Mouse (Mus musculus): ENCODE results near the gene Rpl21. TPM values are rescaled to one million over a fixed set of nuclear protein-coding genes. Genes with fewer than 3 reads are reported as not detected.
"Not testable (repeated sequence)": the region's sequence is repeated elsewhere in the genome, so short reads cannot be mapped to it uniquely, and the experiment has no call there.

The Rpl21 gene
- total RNA-seq, 1 experiment: 1,099 TPM

DNA sequence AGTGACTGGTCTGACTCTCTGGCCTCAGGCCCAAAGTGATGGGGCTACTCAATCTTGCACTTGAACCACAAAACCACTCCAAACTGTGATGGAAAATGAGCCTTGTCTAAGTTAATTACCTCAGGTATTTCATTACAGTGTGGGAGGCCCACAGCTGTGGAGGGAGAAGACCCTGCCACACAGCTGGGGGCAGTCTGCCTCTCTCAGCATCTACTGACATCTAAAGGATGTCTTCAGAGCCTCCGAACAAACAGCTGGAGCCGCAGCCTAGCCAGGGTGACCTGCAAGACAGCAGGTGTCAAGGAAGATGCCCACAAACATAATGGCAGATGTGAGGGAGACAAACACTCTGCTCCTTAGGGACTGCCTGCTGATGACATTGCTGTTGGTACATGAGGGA is 43.3 kb downstream of the Rpl21 start:
- no peak overlapping the region for H3K27ac ChIP-seq (ENCODE audit: insufficient read depth, low read depth, low read length, poor library complexity, severe bottlenecking)

DNA sequence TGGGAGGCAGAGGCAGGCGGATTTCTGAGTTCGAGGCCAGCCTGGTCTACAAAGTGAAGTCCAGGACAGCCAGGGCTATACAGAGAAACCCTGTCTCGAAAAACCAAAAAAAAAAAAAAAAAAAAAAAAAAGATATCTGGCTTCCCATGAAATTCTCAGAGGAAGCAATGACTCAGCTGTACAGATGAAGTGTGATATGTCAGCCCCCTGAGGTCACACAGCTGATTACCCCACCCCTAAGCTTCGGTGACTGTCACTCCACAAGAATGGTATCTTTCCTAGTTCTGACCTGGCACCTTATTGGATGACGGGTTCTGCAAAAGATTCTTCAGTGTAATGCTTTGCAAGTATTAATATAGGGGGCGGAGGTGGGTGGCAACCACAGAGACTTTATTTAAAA is 45.2 kb downstream of the Rpl21 start:
- H3K9ac ChIP-seq (ENCODE audit: insufficient read depth, low read depth, low read length, poor library complexity, severe bottlenecking); H3K4me1 ChIP-seq (ENCODE audit: control insufficient read depth in 2 of 2, insufficient read depth in 2 of 2, low read length in 2 of 2, poor library complexity in 1 of 2); DNase-seq (ENCODE audit: low read depth, low spot score); H3K9me3 ChIP-seq (ENCODE audit: control insufficient read depth, insufficient read depth, low read depth, low read length); H3K27ac ChIP-seq (ENCODE audit: insufficient read depth, low read depth, low read length, poor library complexity, severe bottlenecking); H3K4me3 ChIP-seq (ENCODE audit: insufficient read depth in 1 of 2, low read depth in 1 of 2, low read length in 2 of 2, poor library complexity in 1 of 2, severe bottlenecking in 1 of 2); H3K36me3 ChIP-seq (ENCODE audit: control insufficient read depth, insufficient read depth, low read length, poor library complexity, severe bottlenecking); in situ Hi-C loops (cut with MboI; ENCODE audit: low sequenced_read_pairs in 2 of 2, unreplicated experiment in 2 of 2): not testable (repeated sequence)

More for the DNA sequence above, 43.3 kb downstream of the Rpl21 start:
- Histone ChIP-seq H3K9me3 (ENCODE audit: control insufficient read depth, insufficient read depth, low read depth, low read length) (no peaks in the 10 kb centered on the region), H3K36me3 (ENCODE audit: control insufficient read depth, insufficient read depth, low read length, poor library complexity, severe bottlenecking) (no peaks in the 10 kb centered on the region), H3K4me3 (ENCODE audit: insufficient read depth in 1 of 2, low read depth in 1 of 2, low read length in 2 of 2, poor library complexity in 1 of 2, severe bottlenecking in 1 of 2) (no peak overlapping the region), H3K4me1 (ENCODE audit: control insufficient read depth in 2 of 2, insufficient read depth in 2 of 2, low read length in 2 of 2, poor library complexity in 1 of 2) (no peaks in the 10 kb centered on the region), H3K9ac (ENCODE audit: insufficient read depth, low read depth, low read length, poor library complexity, severe bottlenecking) (no peak overlapping the region)
- in situ Hi-C loops (cut with MboI; ENCODE audit: low sequenced_read_pairs in 2 of 2, unreplicated experiment in 2 of 2): no loop called here
- DNase-seq (ENCODE audit: low read depth, low spot score): no peak
- no peak for TF ChIP-seq HCFC1 (IDR thresholded peaks at IDR 0.05; ENCODE audit: borderline replicate concordance, insufficient read depth, low read length)
- no peak for TF ChIP-seq CHD2 (IDR thresholded peaks at IDR 0.05; ENCODE audit: low read depth, low read length)
- no peak for TF ChIP-seq ZC3H11A (IDR thresholded peaks at IDR 0.05; ENCODE audit: borderline replicate concordance, low read depth, low read length)
- TF ChIP-seq ZNF384 (IDR thresholded peaks at IDR 0.05; ENCODE audit: low read depth, low read length): no peak
- TF ChIP-seq MAFK (IDR thresholded peaks at IDR 0.05; ENCODE audit: insufficient read depth, low read depth, low read length): no peak

GRCm38 (mm10) chr5:146882261-146882660 is 49.6 kb downstream of the Rpl21 start:
- in situ Hi-C loops (cut with MboI; ENCODE audit: low sequenced_read_pairs in 2 of 2, unreplicated experiment in 2 of 2): no loop called here

DNA sequence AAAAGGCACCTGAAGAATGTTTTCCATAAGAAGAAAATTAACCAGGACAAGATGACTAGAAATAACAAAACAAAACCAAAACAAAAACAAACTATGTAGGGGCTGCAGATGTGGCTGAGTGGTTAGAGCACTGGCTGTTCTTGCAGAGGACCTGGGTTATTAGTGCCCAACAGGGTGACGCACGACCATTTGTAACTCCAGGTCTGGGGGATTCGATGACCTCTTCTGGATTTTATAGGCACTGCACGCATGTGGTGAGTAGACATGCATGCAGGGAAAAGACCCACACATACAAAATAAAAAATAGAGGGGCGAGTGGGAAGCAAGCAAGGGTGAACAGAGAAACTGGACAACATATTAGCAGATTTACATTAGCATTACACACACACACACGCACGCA is 50.4 kb downstream of the Rpl21 start:
- Histone ChIP-seq H3K4me3 (ENCODE audit: insufficient read depth in 1 of 2, low read depth in 1 of 2, low read length in 2 of 2, poor library complexity in 1 of 2, severe bottlenecking in 1 of 2) (no peak overlapping the region), H3K9me3 (ENCODE audit: control insufficient read depth, insufficient read depth, low read depth, low read length) (no peaks in the 10 kb centered on the region), H3K9ac (ENCODE audit: insufficient read depth, low read depth, low read length, poor library complexity, severe bottlenecking) (no peak overlapping the region), H3K4me1 (ENCODE audit: control insufficient read depth in 2 of 2, insufficient read depth in 2 of 2, low read length in 2 of 2, poor library complexity in 1 of 2) (0 out of 4 replicates have a peak, but pooled peaks cover 0 to 2% of the 10 kb centered on the region in 2 experiments), H3K36me3 (ENCODE audit: control insufficient read depth, insufficient read depth, low read length, poor library complexity, severe bottlenecking) (no peaks in the 10 kb centered on the region), H3K27ac (ENCODE audit: insufficient read depth, low read depth, low read length, poor library complexity, severe bottlenecking) (no peak overlapping the region)
- in situ Hi-C loops (cut with MboI; ENCODE audit: low sequenced_read_pairs in 2 of 2, unreplicated experiment in 2 of 2): no loop called here
- no peak for TF ChIP-seq CHD2 (IDR thresholded peaks at IDR 0.05; ENCODE audit: low read depth, low read length)
- no peak for DNase-seq (ENCODE audit: low read depth, low spot score)

More at GRCm38 (mm10) chr5:146882261-146882660, 49.6 kb downstream of the Rpl21 start:
- no peaks in the 10 kb centered on the region for H3K36me3 ChIP-seq (ENCODE audit: control insufficient read depth, insufficient read depth, low read length, poor library complexity, severe bottlenecking)
- H3K4me3 ChIP-seq (ENCODE audit: insufficient read depth in 1 of 2, low read depth in 1 of 2, low read length in 2 of 2, poor library complexity in 1 of 2, severe bottlenecking in 1 of 2): no peak overlapping the region
- TF ChIP-seq HCFC1 (IDR thresholded peaks at IDR 0.05; ENCODE audit: borderline replicate concordance, insufficient read depth, low read length) (no peak), CHD2 (IDR thresholded peaks at IDR 0.05; ENCODE audit: low read depth, low read length) (no peak), MAFK (IDR thresholded peaks at IDR 0.05; ENCODE audit: insufficient read depth, low read depth, low read length) (no peak), ZNF384 (IDR thresholded peaks at IDR 0.05; ENCODE audit: low read depth, low read length) (no peak), ZC3H11A (IDR thresholded peaks at IDR 0.05; ENCODE audit: borderline replicate concordance, low read depth, low read length) (no peak)
- DNase-seq (ENCODE audit: low read depth, low spot score): no peak
- 0 out of 4 replicates have a peak, but pooled peaks cover 0 to 2% of the 10 kb centered on the region in 2 experiments for H3K4me1 ChIP-seq (ENCODE audit: control insufficient read depth in 2 of 2, insufficient read depth in 2 of 2, low read length in 2 of 2, poor library complexity in 1 of 2)
- H3K9ac ChIP-seq (ENCODE audit: insufficient read depth, low read depth, low read length, poor library complexity, severe bottlenecking): no peak overlapping the region
- no peak overlapping the region for H3K27ac ChIP-seq (ENCODE audit: insufficient read depth, low read depth, low read length, poor library complexity, severe bottlenecking)
- H3K9me3 ChIP-seq (ENCODE audit: control insufficient read depth, insufficient read depth, low read depth, low read length): no peaks in the 10 kb centered on the region

- Histone ChIP-seq H3K9me3 (ENCODE audit: control insufficient read depth, insufficient read depth, low read depth, low read length) (no peaks in the 10 kb centered on the region), H3K4me1 (ENCODE audit: control insufficient read depth in 2 of 2, insufficient read depth in 2 of 2, low read length in 2 of 2, poor library complexity in 1 of 2) (0 out of 4 replicates have a peak, but pooled peaks cover 0 to 2% of the 10 kb centered on the region in 2 experiments), H3K27ac (ENCODE audit: insufficient read depth, low read depth, low read length, poor library complexity, severe bottlenecking) (no peak overlapping the region), H3K36me3 (ENCODE audit: control insufficient read depth, insufficient read depth, low read length, poor library complexity, severe bottlenecking) (no peaks in the 10 kb centered on the region), H3K9ac (ENCODE audit: insufficient read depth, low read depth, low read length, poor library complexity, severe bottlenecking) (no peak overlapping the region), H3K4me3 (ENCODE audit: insufficient read depth in 1 of 2, low read depth in 1 of 2, low read length in 2 of 2, poor library complexity in 1 of 2, severe bottlenecking in 1 of 2) (no peak overlapping the region)
- TF ChIP-seq ZC3H11A (IDR thresholded peaks at IDR 0.05; ENCODE audit: borderline replicate concordance, low read depth, low read length): no peak
- no peak for TF ChIP-seq CHD2 (IDR thresholded peaks at IDR 0.05; ENCODE audit: low read depth, low read length)
- TF ChIP-seq HCFC1 (IDR thresholded peaks at IDR 0.05; ENCODE audit: borderline replicate concordance, insufficient read depth, low read length): no peak
- TF ChIP-seq MAFK (IDR thresholded peaks at IDR 0.05; ENCODE audit: insufficient read depth, low read depth, low read length): no peak
- no peak for TF ChIP-seq ZNF384 (IDR thresholded peaks at IDR 0.05; ENCODE audit: low read depth, low read length)
- in situ Hi-C loops (cut with MboI; ENCODE audit: low sequenced_read_pairs in 2 of 2, unreplicated experiment in 2 of 2): no loop called here
- DNase-seq (ENCODE audit: low read depth, low spot score): no peak
These were observed 51.0 kb downstream of the Rpl21 start for GRCm38 (mm10) chr5:146883486-146884272.

Other genes with a start within 250 kb of the Rpl21 start
- 0.37 TPM in 1 of 2 replicates, not detected in the other for gene Gpr12, start 247.7 kb upstream of the Rpl21 start, total RNA-seq (2012; rRNA removed)
- 20.6 and 25.4 TPM in 2 replicates for gene Usp12, start 37.9 kb upstream of the Rpl21 start, total RNA-seq (2012; rRNA removed)
- gene Rasl11a, start 12.2 kb downstream of the Rpl21 start, total RNA-seq (2012; rRNA removed): 4.1 and 7.3 TPM in 2 replicates
- 72.3 and 80.4 TPM in 2 replicates for gene Gtf3a, start 115.8 kb downstream of the Rpl21 start, total RNA-seq (2012; rRNA removed)
- gene Mtif3, start 130.9 kb downstream of the Rpl21 start, total RNA-seq (2012; rRNA removed): 16.1 and 17.9 TPM in 2 replicates
- 8.5 and 11.6 TPM in 2 replicates for gene Lnx2, start 243.7 kb downstream of the Rpl21 start, total RNA-seq (2012; rRNA removed)
- 123 and 160 TPM in 2 replicates for gene Polr1d, start 244.2 kb downstream of the Rpl21 start, total RNA-seq (2012; rRNA removed)